Mouse (Mus musculus) MEL (cell line): ENCODE results near the gene Tspo2.

ENCODE experiments used
- CTCF ChIP-seq, 3 experiments: IDR thresholded peaks in 2 of 3; conservative IDR thresholded peaks in 1 of 3; 2 replicates each; pipeline ENCODE4 v1.5.1; 2011 to 2012; ENCODE audit warnings: low read length in 3 of 3, low read depth in 2 of 3, mild to moderate bottlenecking in 2 of 3, improper control_type of control experiment in 1 of 3, inconsistent platforms in 1 of 3, mixed read lengths in 1 of 3, moderate library complexity in 1 of 3; ENCODE audit not compliant: control insufficient read depth in 1 of 3, insufficient read depth in 1 of 3, poor library complexity in 1 of 3, severe bottlenecking in 1 of 3
- ETS1 ChIP-seq: IDR thresholded peaks from 2 replicates; pipeline ENCODE4 v1.6.1; 2012; ENCODE audit warnings: low read depth, mild to moderate bottlenecking, inconsistent platforms, low read length, improper control_type of control experiment, moderate library complexity
- JUND ChIP-seq: IDR thresholded peaks from 2 replicates; pipeline ENCODE4 v1.6.1; 2011; ENCODE audit warnings: low read depth, mild to moderate bottlenecking, improper control_type of control experiment, low read length
- MYB ChIP-seq: IDR thresholded peaks from 2 replicates; pipeline ENCODE4 v1.6.1; 2011; ENCODE audit warnings: mild to moderate bottlenecking, low read depth, low read length, improper control_type of control experiment
- MYC ChIP-seq: IDR thresholded peaks from 2 replicates; pipeline ENCODE4 v1.6.1; 2011; ENCODE audit warnings: low read depth, mild to moderate bottlenecking, low read length, improper control_type of control experiment, moderate library complexity
- POLR2A ChIP-seq, 2 experiments: IDR thresholded peaks; 2 replicates each; pipeline ENCODE4 v1.6.1; 2011 to 2012; ENCODE audit warnings: low read length in 2 of 2, mild to moderate bottlenecking in 2 of 2, control low read depth in 1 of 2, improper control_type of control experiment in 1 of 2, low read depth in 1 of 2, moderate library complexity in 1 of 2; ENCODE audit not compliant: control insufficient read depth in 1 of 2, insufficient read depth in 1 of 2, poor library complexity in 1 of 2
- SIN3A ChIP-seq: IDR thresholded peaks from 2 replicates; pipeline ENCODE4 v1.6.1; 2012; ENCODE audit warnings: low read length, improper control_type of control experiment, inconsistent platforms
- TCF12 ChIP-seq: IDR thresholded peaks from 2 replicates; pipeline ENCODE4 v1.6.1; 2014; ENCODE audit warnings: low read depth, mild to moderate bottlenecking, inconsistent platforms, low read length, improper control_type of control experiment, moderate library complexity
- USF2 ChIP-seq, 2 experiments: IDR thresholded peaks; 2 replicates each; pipeline ENCODE4 v1.6.1; 2011 to 2012; ENCODE audit warnings: improper control_type of control experiment in 2 of 2, low read length in 2 of 2, borderline replicate concordance in 1 of 2, inconsistent platforms in 1 of 2, low read depth in 1 of 2, mild to moderate bottlenecking in 1 of 2; ENCODE audit not compliant: insufficient read depth in 1 of 2
- ZKSCAN1 ChIP-seq: IDR thresholded peaks from 2 replicates; pipeline ENCODE4 v1.6.1; 2012; ENCODE audit warnings: low read depth, mild to moderate bottlenecking, inconsistent platforms, low read length, improper control_type of control experiment, moderate library complexity
- ZNF384 ChIP-seq: IDR thresholded peaks from 2 replicates; pipeline ENCODE4 v1.6.1; 2012; ENCODE audit warnings: low read depth, mild to moderate bottlenecking, inconsistent platforms, low read length, improper control_type of control experiment

DNA sequence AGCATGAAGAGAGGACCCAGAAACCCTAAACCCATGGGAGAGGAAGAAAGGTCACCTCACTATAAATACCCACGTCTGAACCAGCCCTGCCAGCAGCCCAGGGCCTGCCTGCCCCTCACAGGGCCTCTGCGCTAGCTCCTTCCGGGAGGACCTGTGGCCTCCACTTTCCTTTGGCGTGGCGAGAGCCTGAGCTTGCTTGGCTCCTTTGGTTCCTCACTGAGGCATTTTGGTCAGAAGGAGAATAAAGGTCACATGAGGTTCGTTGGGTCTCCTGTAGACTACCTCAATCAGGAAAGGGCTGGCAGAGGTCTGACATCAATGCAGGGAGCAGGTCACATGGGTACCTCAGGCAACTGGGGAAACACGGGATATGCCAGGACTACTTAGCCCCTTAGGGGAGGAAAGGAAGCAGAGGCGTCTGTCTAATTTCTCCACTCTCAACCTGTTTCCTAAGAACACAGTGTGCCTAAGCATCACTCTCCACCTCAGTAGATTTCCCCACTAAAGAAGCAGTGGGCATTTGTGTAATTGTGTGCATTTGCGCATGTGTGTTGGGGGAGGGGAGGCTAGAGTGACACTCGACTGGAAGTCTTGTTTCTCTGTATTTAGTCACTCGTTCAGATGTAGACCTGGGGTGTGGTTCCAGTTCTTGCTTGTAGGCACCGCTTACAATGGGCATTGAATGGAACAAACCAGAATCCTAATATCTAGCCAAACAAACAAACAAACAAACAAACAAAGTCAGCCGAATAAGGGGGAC lies 24.2 kb downstream of the Tspo2 start:
- TF ChIP-seq MYC (no peak), USF2 (IDR thresholded peaks at IDR 0.05; ENCODE audit: borderline replicate concordance in 1 of 2, insufficient read depth in 1 of 2, low read depth in 1 of 2, low read length in 2 of 2) (no peak), TCF12 (no peak), SIN3A (no peak), ZKSCAN1 (no peak), MYB (no peak), ETS1 (no peak), CTCF (IDR thresholded peaks at IDR 0.05 in 2 of 3, conservative IDR thresholded peaks at IDR 0.05 in 1 of 3; ENCODE audit: control insufficient read depth in 1 of 3, insufficient read depth in 1 of 3, low read depth in 2 of 3, low read length in 3 of 3, poor library complexity in 1 of 3, severe bottlenecking in 1 of 3) (no peak), POLR2A (IDR thresholded peaks at IDR 0.05; ENCODE audit: control insufficient read depth in 1 of 2, insufficient read depth in 1 of 2, low read depth in 1 of 2, low read length in 2 of 2, poor library complexity in 1 of 2) (no peak), ZNF384 (no peak), JUND (no peak)
